Mouse (Mus musculus) cerebellum, adult 18-20 months (tissue): ENCODE measurements around the gene Slx4.
"Not testable (repeated sequence)": the region's sequence is repeated elsewhere in the genome, so short reads cannot be mapped to it uniquely, and the experiment has no call there.

Experiments used
- DNase-seq, 2 experiments: peaks; one replicate each; pipeline ENCODE4 v3.0.0; 2021

Gene Slx4

GRCm38 (mm10) chr16:4012882-4013570, 9.5 kb upstream of the Slx4 start:
- no peak for DNase-seq

GRCm38 (mm10) chr16:3988410-3988809, 15.2 kb downstream of the Slx4 start:
- DNase-seq = no peak

GRCm38 (mm10) chr16:3983146-3983700, 20.3 kb downstream of the Slx4 start:
- no peak for DNase-seq

- DNase-seq = no peak
Observed at GRCm38 (mm10) chr16:3982173-3982572, 21.4 kb downstream of the Slx4 start.

GRCm38 (mm10) chr16:3976712-3977111, 26.9 kb downstream of the Slx4 start:
- no peak for DNase-seq

GRCm38 (mm10) chr16:3976251-3976671, 27.3 kb downstream of the Slx4 start, which contains the start of gene Nlrc3:
Nlrc3 (minus strand) TSS chr16:3976632.
- no peak for DNase-seq

GRCm38 (mm10) chr16:3975658-3976057, 27.9 kb downstream of the Slx4 start:
- no peak for DNase-seq

- not testable (repeated sequence) for DNase-seq
Observed at GRCm38 (mm10) chr16:3974456-3974855, 29.1 kb downstream of the Slx4 start.

GRCm38 (mm10) chr16:3965534-3965933, 38.0 kb downstream of the Slx4 start:
- DNase-seq = no peak

- DNase-seq = peak in 1 of 2 experiments; percentile 49
Observed at GRCm38 (mm10) chr16:3964990-3965389, 38.6 kb downstream of the Slx4 start.

GRCm38 (mm10) chr16:3959261-3959660, 44.3 kb downstream of the Slx4 start:
- DNase-seq = peak; percentile 52 to 71

GRCm38 (mm10) chr16:3956369-3956768, 47.2 kb downstream of the Slx4 start:
- peak; percentile 57 to 59 for DNase-seq

- no peak for DNase-seq
Observed at GRCm38 (mm10) chr16:3951141-3951540, 52.4 kb downstream of the Slx4 start.

- DNase-seq = no peak
Observed at GRCm38 (mm10) chr16:3934701-3935100, 68.9 kb downstream of the Slx4 start.

GRCm38 (mm10) chr16:3934091-3934490, 69.5 kb downstream of the Slx4 start:
- DNase-seq = no peak

- no peak for DNase-seq
Observed at GRCm38 (mm10) chr16:3933536-3933935, 70.0 kb downstream of the Slx4 start.

- no peak for DNase-seq
Observed at GRCm38 (mm10) chr16:3929151-3929550, 74.4 kb downstream of the Slx4 start.
